ENCODE assay signal across 8 mouse cellular contexts in the genomic region with DNA sequence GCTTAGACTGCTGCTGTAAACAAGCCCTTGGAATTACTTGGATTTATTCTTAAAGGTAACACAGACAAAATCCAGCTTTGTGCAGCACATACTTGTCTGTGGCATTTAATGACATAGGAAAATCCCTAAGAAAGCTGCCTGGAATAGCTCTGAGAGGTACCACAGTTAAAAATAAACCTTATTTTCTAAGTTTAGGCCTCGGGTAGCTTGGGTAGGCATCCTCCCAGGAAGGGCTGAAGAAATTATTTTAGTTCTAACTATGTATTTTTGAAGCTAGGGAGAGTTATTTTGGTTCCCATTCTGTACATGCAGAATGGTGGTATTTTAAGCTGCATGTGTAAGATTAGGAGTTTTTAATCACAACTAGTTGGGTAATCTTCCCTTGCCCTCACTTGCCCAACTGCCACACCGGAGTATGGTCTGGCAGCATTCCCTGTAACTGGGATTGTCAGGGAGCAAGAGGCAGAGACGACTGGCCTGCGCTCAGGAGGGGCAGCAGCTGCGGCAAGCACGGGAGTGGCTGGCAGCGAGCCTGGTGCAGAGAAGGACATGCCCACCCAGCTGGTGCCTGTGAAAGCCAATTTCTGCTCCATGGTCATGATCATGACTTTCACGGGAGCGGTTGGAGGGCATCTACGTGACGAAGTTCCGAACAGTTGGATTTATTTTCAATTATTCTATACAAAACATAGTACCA.
DNase-seq lines count a peak whose midpoint lies in the region; ATAC-seq and TF ChIP-seq lines count a peak whose summit lies in the region.

No protein-coding gene starts in this region.

- no peak overlapping the region for H3K9ac ChIP-seq in liver, postnatal 0 days (replicated peaks)

- H3K27me3 ChIP-seq in liver, postnatal 0 days (ENCODE audit: insufficient read depth, low read length), result no peaks in the 10 kb centered on the region

- WGBS in liver, postnatal 0 days (ENCODE audit: insufficient replicate concordance), result 77% methylated on average over 12 of the region's 12 CpGs

- peak overlapping the region; percentile 25; the same call in 1 of the 2 replicates for H3K27ac ChIP-seq in layer of hippocampus, adult 2 months
- H3K27ac ChIP-seq in liver, postnatal 0 days (ENCODE audit: low read depth), result no peak overlapping the region

- peak; percentile 21 for DNase-seq in retina, postnatal 7 days (ENCODE audit: low read depth, low spot score)
- no peak for DNase-seq in retina, postnatal 1 day
- peak; percentile 41 to 51 for DNase-seq in frontal cortex, postnatal 10 days (ENCODE audit: low spot score in 2 of 2)
- peak in 1 of 2 experiments; percentile 43 for DNase-seq in layer of hippocampus, adult 2 months (ENCODE audit: low spot score in 2 of 2)
- DNase-seq in right cerebral cortex, postnatal 25 days, result peak; percentile 48
- no peak for DNase-seq in spleen, adult 12 weeks (ENCODE audit: low spot score)
- DNase-seq in kidney, adult 8-10 months, result no peak
- DNase-seq in liver, postnatal 0 days, result no peak

- H3K36me3 ChIP-seq in liver, postnatal 0 days (replicated peaks; ENCODE audit: insufficient read depth, low read length), result no peaks in the 10 kb centered on the region

- no peak for TF ChIP-seq EP300 in liver, postnatal 0 days (IDR thresholded peaks at IDR 0.05; ENCODE audit: low read depth)

- no peak for ATAC-seq in liver, postnatal 0 days

- no peaks in the 10 kb centered on the region for H3K4me1 ChIP-seq in liver, postnatal 0 days (ENCODE audit: insufficient read depth)

- no peaks in the 10 kb centered on the region; the same call in 1 of the 2 replicates for H3K9me3 ChIP-seq in liver, postnatal 0 days (ENCODE audit: low read length)

- no peak for TF ChIP-seq CTCF in layer of hippocampus, adult 2 months (conservative IDR thresholded peaks at IDR 0.05)
- TF ChIP-seq CTCF in liver, postnatal 0 days (IDR thresholded peaks at IDR 0.05; ENCODE audit: low read depth), result no peak

- H3K4me3 ChIP-seq in layer of hippocampus, adult 2 months, result peak overlapping the region; percentile 10; the same call in 1 of the 2 replicates
- no peak overlapping the region for H3K4me3 ChIP-seq in liver, postnatal 0 days (ENCODE audit: low read depth, low read length)

- H3K4me2 ChIP-seq in liver, postnatal 0 days (ENCODE audit: low read depth, low read length), result no peak overlapping the region

Comparison
In these comparisons a context has a peak if more than half of its experiments do, and no peak if none do; other contexts are left out.
1. DNase-seq: peak in retina, postnatal 7 days (single experiment), frontal cortex, postnatal 10 days (2 of 2) and right cerebral cortex, postnatal 25 days (single experiment); none in retina, postnatal 1 day (single experiment), spleen, adult 12 weeks (single experiment), kidney, adult 8-10 months (0 of 2) and liver, postnatal 0 days (single experiment).